Mouse (Mus musculus): ENCODE measurements around the gene Gm17359. TPM values are rescaled to one million over a fixed set of nuclear protein-coding genes. Genes with fewer than 3 reads are reported as not detected.

Gm17359 gene
- polyA plus RNA-seq, 1 experiment from 2014 or later = not detected

- H3K4me3 ChIP-seq (ENCODE audit: control insufficient read depth in 1 of 2, insufficient read depth in 1 of 2, low read depth in 1 of 2, low read length in 2 of 2) = no peak overlapping the region
- H3K9me3 ChIP-seq (ENCODE audit: control insufficient read depth, low read length) = no peaks in the 10 kb centered on the region
- 80% methylated on average over 14 of the region's 14 CpGs for WGBS
- 0 out of 2 replicates have a peak, but pooled peaks cover 3% of the 10 kb centered on the region for H3K36me3 ChIP-seq (ENCODE audit: control insufficient read depth, insufficient read depth, low read length)
- H3K27me3 ChIP-seq (ENCODE audit: control insufficient read depth, insufficient read depth, low read length) = no peaks in the 10 kb centered on the region
- no peak overlapping the region for H3K9ac ChIP-seq (ENCODE audit: low read length)
- no peak for ATAC-seq (ENCODE audit: insufficient number of reproducible peaks, insufficient read depth, low FRiP score, low read depth)
- no peak overlapping the region for H3K27ac ChIP-seq (replicated peaks in 1 of 2; ENCODE audit: control insufficient read depth in 1 of 2, insufficient read depth in 1 of 2, low read depth in 2 of 2, low read length in 2 of 2)
- H3K4me1 ChIP-seq (ENCODE audit: control insufficient read depth in 2 of 2, insufficient read depth in 2 of 2, low read length in 2 of 2) = no peaks in the 10 kb centered on the region
- H3K4me2 ChIP-seq (ENCODE audit: low read length) = no peak overlapping the region
Observed at GRCm38 (mm10) chr3:79452696-79453263, 116.3 kb downstream of the Gm17359 start.

GRCm38 (mm10) chr3:79455761-79456160 is 119.3 kb downstream of the Gm17359 start:
- Histone ChIP-seq H3K4me1 (ENCODE audit: control insufficient read depth in 2 of 2, insufficient read depth in 2 of 2, low read length in 2 of 2) (peaks cover 0 to 6% of the 10 kb centered on the region in 2 experiments; a peak in 1 of 4 replicates), H3K27me3 (ENCODE audit: control insufficient read depth, insufficient read depth, low read length) (no peaks in the 10 kb centered on the region), H3K36me3 (ENCODE audit: control insufficient read depth, insufficient read depth, low read length) (peaks cover 22% of the 10 kb centered on the region), H3K9me3 (ENCODE audit: control insufficient read depth, low read length) (no peaks in the 10 kb centered on the region), H3K4me2 (ENCODE audit: low read length) (no peak overlapping the region), H3K4me3 (ENCODE audit: control insufficient read depth in 1 of 2, insufficient read depth in 1 of 2, low read depth in 1 of 2, low read length in 2 of 2) (no peak overlapping the region), H3K9ac (ENCODE audit: low read length) (no peak overlapping the region), H3K27ac (replicated peaks in 1 of 2; ENCODE audit: control insufficient read depth in 1 of 2, insufficient read depth in 1 of 2, low read depth in 2 of 2, low read length in 2 of 2) (no peak overlapping the region)
- WGBS = 67% methylated on average over 11 of the region's 11 CpGs
- no peak for ATAC-seq (ENCODE audit: insufficient number of reproducible peaks, insufficient read depth, low FRiP score, low read depth)

- no peak overlapping the region for H3K4me2 ChIP-seq (ENCODE audit: low read length)
- no peak overlapping the region for H3K4me3 ChIP-seq (ENCODE audit: control insufficient read depth in 1 of 2, insufficient read depth in 1 of 2, low read depth in 1 of 2, low read length in 2 of 2)
- no peak for ATAC-seq (ENCODE audit: insufficient number of reproducible peaks, insufficient read depth, low FRiP score, low read depth)
- H3K9me3 ChIP-seq (ENCODE audit: control insufficient read depth, low read length) = no peaks in the 10 kb centered on the region
- peaks cover 0 to 6% of the 10 kb centered on the region in 2 experiments; a peak in 1 of 4 replicates for H3K4me1 ChIP-seq (ENCODE audit: control insufficient read depth in 2 of 2, insufficient read depth in 2 of 2, low read length in 2 of 2)
- H3K27me3 ChIP-seq (ENCODE audit: control insufficient read depth, insufficient read depth, low read length) = no peaks in the 10 kb centered on the region
- peaks cover 37% of the 10 kb centered on the region for H3K36me3 ChIP-seq (ENCODE audit: control insufficient read depth, insufficient read depth, low read length)
- H3K9ac ChIP-seq (ENCODE audit: low read length) = no peak overlapping the region
- WGBS = 66% methylated on average over 14 of the region's 14 CpGs
- H3K27ac ChIP-seq (replicated peaks in 1 of 2; ENCODE audit: control insufficient read depth in 1 of 2, insufficient read depth in 1 of 2, low read depth in 2 of 2, low read length in 2 of 2) = no peak overlapping the region
Observed at GRCm38 (mm10) chr3:79458651-79459275, 122.3 kb downstream of the Gm17359 start.

- Histone ChIP-seq H3K4me1 (ENCODE audit: control insufficient read depth in 2 of 2, insufficient read depth in 2 of 2, low read length in 2 of 2) (peaks cover 0 to 8% of the 10 kb centered on the region in 2 experiments; a peak in 2 of 4 replicates), H3K27ac (replicated peaks in 1 of 2; ENCODE audit: control insufficient read depth in 1 of 2, insufficient read depth in 1 of 2, low read depth in 2 of 2, low read length in 2 of 2) (no peak overlapping the region), H3K27me3 (ENCODE audit: control insufficient read depth, insufficient read depth, low read length) (no peaks in the 10 kb centered on the region), H3K4me3 (ENCODE audit: control insufficient read depth in 1 of 2, insufficient read depth in 1 of 2, low read depth in 1 of 2, low read length in 2 of 2) (no peak overlapping the region), H3K4me2 (ENCODE audit: low read length) (no peak overlapping the region), H3K9me3 (ENCODE audit: control insufficient read depth, low read length) (no peaks in the 10 kb centered on the region), H3K9ac (ENCODE audit: low read length) (no peak overlapping the region), H3K36me3 (ENCODE audit: control insufficient read depth, insufficient read depth, low read length) (peaks cover 25% of the 10 kb centered on the region)
- ATAC-seq (ENCODE audit: insufficient number of reproducible peaks, insufficient read depth, low FRiP score, low read depth) = no peak
- WGBS = 96% methylated on average over 5 of the region's 5 CpGs
Observed at GRCm38 (mm10) chr3:79469440-79469839, 133.0 kb downstream of the Gm17359 start.

GRCm38 (mm10) chr3:79472362-79472761 is 135.9 kb downstream of the Gm17359 start:
- no peak overlapping the region for H3K9ac ChIP-seq (ENCODE audit: low read length)
- H3K4me2 ChIP-seq (ENCODE audit: low read length) = no peak overlapping the region
- H3K4me1 ChIP-seq (ENCODE audit: control insufficient read depth in 2 of 2, insufficient read depth in 2 of 2, low read length in 2 of 2) = peaks cover 3 to 18% of the 10 kb centered on the region in 2 experiments
- H3K27me3 ChIP-seq (ENCODE audit: control insufficient read depth, insufficient read depth, low read length) = no peaks in the 10 kb centered on the region
- no peak overlapping the region for H3K4me3 ChIP-seq (ENCODE audit: control insufficient read depth in 1 of 2, insufficient read depth in 1 of 2, low read depth in 1 of 2, low read length in 2 of 2)
- no peak overlapping the region; a peak in 1 of 4 replicates for H3K27ac ChIP-seq (replicated peaks in 1 of 2; ENCODE audit: control insufficient read depth in 1 of 2, insufficient read depth in 1 of 2, low read depth in 2 of 2, low read length in 2 of 2)
- no peak for ATAC-seq (ENCODE audit: insufficient number of reproducible peaks, insufficient read depth, low FRiP score, low read depth)
- peaks cover 12% of the 10 kb centered on the region for H3K36me3 ChIP-seq (ENCODE audit: control insufficient read depth, insufficient read depth, low read length)
- 75% methylated on average over 5 of the region's 5 CpGs for WGBS
- no peaks in the 10 kb centered on the region for H3K9me3 ChIP-seq (ENCODE audit: control insufficient read depth, low read length)

- H3K4me3 ChIP-seq (ENCODE audit: control insufficient read depth in 1 of 2, insufficient read depth in 1 of 2, low read depth in 1 of 2, low read length in 2 of 2) = no peak overlapping the region
- peaks cover 3 to 18% of the 10 kb centered on the region in 2 experiments for H3K4me1 ChIP-seq (ENCODE audit: control insufficient read depth in 2 of 2, insufficient read depth in 2 of 2, low read length in 2 of 2)
- H3K27me3 ChIP-seq (ENCODE audit: control insufficient read depth, insufficient read depth, low read length) = no peaks in the 10 kb centered on the region
- no peak overlapping the region for H3K9ac ChIP-seq (ENCODE audit: low read length)
- ATAC-seq (ENCODE audit: insufficient number of reproducible peaks, insufficient read depth, low FRiP score, low read depth) = no peak
- peak overlapping the region in 1 of 2 experiments; percentile 19; a peak in 1 of 4 replicates for H3K27ac ChIP-seq (replicated peaks in 1 of 2; ENCODE audit: control insufficient read depth in 1 of 2, insufficient read depth in 1 of 2, low read depth in 2 of 2, low read length in 2 of 2)
- H3K9me3 ChIP-seq (ENCODE audit: control insufficient read depth, low read length) = no peaks in the 10 kb centered on the region
- no peak overlapping the region for H3K4me2 ChIP-seq (ENCODE audit: low read length)
- 65% methylated on average over 4 of the region's 4 CpGs for WGBS
- H3K36me3 ChIP-seq (ENCODE audit: control insufficient read depth, insufficient read depth, low read length) = peaks cover 23% of the 10 kb centered on the region
Observed at GRCm38 (mm10) chr3:79474911-79475310, 138.4 kb downstream of the Gm17359 start.

- no peak overlapping the region for H3K27ac ChIP-seq (replicated peaks in 1 of 2; ENCODE audit: control insufficient read depth in 1 of 2, insufficient read depth in 1 of 2, low read depth in 2 of 2, low read length in 2 of 2)
- peaks cover 3 to 18% of the 10 kb centered on the region in 2 experiments for H3K4me1 ChIP-seq (ENCODE audit: control insufficient read depth in 2 of 2, insufficient read depth in 2 of 2, low read length in 2 of 2)
- H3K27me3 ChIP-seq (ENCODE audit: control insufficient read depth, insufficient read depth, low read length) = no peaks in the 10 kb centered on the region
- peaks cover 33% of the 10 kb centered on the region for H3K36me3 ChIP-seq (ENCODE audit: control insufficient read depth, insufficient read depth, low read length)
- no peaks in the 10 kb centered on the region for H3K9me3 ChIP-seq (ENCODE audit: control insufficient read depth, low read length)
- ATAC-seq (ENCODE audit: insufficient number of reproducible peaks, insufficient read depth, low FRiP score, low read depth) = no peak
- no peak overlapping the region for H3K4me3 ChIP-seq (ENCODE audit: control insufficient read depth in 1 of 2, insufficient read depth in 1 of 2, low read depth in 1 of 2, low read length in 2 of 2)
- H3K4me2 ChIP-seq (ENCODE audit: low read length) = no peak overlapping the region
- H3K9ac ChIP-seq (ENCODE audit: low read length) = no peak overlapping the region
- 76% methylated on average over 2 of the region's 2 CpGs for WGBS
Observed at GRCm38 (mm10) chr3:79475980-79476379, 139.5 kb downstream of the Gm17359 start.

Measured in heart, embryonic 14.5 days (tissue).